Mouse (Mus musculus): ENCODE measurements around the gene Myo5a. TPM values are rescaled to one million over a fixed set of nuclear protein-coding genes. Genes with fewer than 3 reads are reported as not detected.
"Not testable (repeated sequence)": the region's sequence is repeated elsewhere in the genome, so short reads cannot be mapped to it uniquely, and the experiment has no call there.

Myo5a gene
- total RNA-seq, 2 experiments from 2014 or later, result 189 to 191 TPM

DNA sequence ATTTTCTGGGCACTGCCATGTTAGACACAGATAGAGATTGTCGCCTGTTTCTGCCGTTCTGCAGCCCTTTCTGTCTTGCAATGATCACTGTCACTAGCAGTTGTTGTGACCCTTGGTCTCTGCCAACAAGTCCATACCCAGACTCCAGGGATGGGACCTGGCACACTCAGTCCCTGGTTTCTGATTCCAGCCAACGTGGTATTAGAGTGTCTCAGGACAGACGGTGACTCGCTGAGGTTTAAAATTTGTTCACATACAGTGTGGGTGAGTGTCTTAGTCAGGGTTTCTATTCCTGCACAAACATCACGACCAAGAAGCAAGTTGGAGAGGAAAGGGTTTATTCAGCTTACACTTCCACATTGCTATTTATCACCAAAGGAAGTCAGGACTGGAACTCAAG lies 182.3 kb downstream of the Myo5a start:
- DNase-seq, result not testable (repeated sequence)

DNA sequence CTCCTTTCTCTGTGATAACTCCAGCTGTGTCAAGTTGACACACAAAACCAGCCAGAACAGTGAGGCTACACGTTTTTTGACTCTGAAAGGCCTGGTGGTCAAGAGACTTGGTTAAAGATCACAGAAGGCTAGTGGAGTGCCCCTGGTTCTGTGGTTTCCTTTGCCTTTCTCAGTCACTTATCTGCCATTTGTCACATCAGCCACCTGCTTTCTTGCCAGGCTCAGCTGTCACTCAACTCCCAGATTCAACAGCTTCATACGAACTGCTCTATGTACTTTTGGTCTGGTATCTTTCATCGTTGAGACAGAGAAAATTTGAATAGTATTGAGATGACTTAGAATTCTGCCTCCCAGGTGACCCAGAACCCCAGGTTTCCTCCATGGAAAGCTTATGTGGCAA lies 183.0 kb downstream of the Myo5a start:
- no peak for DNase-seq

- DNase-seq, result peak in 1 of 2 experiments; percentile 29
Measured at GRCm38 (mm10) chr9:75254196-75254955, 183.6 kb downstream of the Myo5a start.

DNA sequence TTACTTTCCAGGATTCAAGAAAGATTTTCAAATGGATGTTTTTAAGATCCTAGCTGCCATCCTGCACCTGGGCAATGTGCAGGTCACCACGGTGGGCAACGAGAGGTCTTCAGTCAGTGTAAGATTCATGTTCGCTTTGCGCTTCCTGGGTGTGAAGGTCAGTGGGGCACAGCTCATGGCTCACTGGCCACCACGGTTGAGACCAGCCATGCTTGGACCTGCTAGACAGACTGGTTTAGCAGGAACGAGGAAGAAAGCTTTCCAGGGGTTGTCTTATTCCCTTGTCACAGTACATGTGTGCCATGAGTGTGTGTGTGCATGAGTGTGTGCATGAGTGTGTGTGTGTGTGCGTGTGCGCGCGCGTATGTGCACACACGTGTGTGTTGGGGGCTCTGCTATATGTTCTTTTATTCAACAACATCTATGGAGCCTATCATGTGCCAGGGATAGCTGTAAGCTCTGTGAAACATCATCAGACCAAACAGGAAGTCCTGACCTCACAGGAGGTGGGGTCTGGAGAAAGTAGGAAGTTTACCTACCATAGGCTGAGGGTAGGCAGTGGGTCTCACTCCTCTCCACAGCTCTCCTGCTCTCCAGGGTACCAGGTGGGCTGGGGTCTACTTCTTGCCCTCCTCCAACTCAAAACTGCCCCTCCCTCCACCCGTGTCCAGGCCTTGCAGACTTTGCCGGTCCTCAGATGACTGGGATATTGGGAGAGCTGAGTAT lies 185.2 kb downstream of the Myo5a start:
- no peak for DNase-seq

DNA sequence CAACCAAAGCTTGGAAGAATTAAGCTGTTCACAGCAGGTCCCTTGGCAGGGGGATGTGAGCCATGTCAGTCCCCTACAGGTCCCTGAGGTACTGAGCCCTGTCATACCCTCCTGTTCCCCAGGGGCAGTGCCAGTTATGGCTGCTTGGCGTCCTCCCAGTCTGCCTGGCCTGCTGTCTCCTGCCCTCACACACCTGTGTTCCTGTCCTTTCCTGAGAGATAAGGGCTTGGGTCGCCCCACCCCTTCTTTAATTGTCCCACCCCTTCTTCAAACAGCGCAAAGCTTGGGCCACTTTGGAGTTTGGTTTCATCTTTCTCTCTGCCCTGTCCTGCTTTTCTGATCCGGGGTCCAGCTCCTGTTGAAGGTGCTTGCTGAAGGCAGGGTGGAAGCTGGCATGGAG lies 188.0 kb downstream of the Myo5a start:
- no peak for DNase-seq

- no peak for DNase-seq
Measured at GRCm38 (mm10) chr9:75259656-75260055, 188.8 kb downstream of the Myo5a start.

DNA sequence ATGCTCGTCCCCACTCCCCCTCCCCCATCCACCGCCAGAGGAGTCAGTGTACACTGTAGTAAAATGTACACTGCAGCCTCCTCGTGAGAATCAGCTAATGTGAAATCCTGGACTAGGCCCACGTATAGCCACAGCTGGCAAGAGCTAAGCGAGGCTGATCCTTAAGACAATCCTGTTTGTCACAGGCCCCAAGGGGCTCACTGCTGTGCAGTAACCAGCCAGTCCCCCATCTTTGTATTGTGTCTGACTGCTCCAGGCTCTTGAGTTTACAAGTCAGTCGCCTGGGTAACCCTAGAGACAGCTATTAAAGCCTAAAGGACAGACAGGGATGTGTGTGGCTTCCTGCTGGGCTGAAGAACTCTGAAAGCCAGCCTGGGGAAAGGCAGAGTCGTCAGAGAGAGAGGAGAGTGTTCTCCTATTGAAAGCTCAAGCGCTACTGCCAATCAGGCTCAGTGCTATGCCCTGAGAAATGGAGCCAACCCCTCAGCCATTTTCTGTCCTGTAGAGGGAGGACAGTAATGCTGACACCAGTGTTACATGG lies 190.6 kb downstream of the Myo5a start:
- DNase-seq, result no peak

- DNase-seq, result no peak
Measured at GRCm38 (mm10) chr9:75262235-75262826, 191.5 kb downstream of the Myo5a start.

- DNase-seq, result no peak
Measured at GRCm38 (mm10) chr9:75264008-75264718, 193.3 kb downstream of the Myo5a start.

GRCm38 (mm10) chr9:75267147-75267546 lies 196.3 kb downstream of the Myo5a start:
- DNase-seq, result no peak

DNA sequence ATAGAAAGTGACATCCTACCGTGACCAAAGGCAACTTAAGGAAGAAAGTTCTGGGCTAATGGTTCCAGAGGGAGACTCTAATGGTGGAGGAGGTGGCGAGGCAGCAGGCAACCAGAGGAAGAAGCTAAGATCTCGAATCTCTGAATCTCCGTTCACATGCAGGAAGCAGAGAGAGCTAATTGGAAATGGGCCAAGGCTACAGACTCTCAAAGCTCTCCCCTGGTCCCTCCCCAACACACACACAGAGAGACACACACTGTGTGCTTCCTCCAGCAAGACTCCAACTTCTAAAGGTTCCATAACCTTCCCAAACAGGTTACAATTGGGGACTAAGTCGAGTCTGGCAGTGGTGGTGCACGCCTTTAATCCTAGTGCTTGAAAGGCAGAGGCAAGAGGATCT lies 199.6 kb downstream of the Myo5a start:
- no peak for DNase-seq

- DNase-seq, result no peak
Measured at GRCm38 (mm10) chr9:75271539-75271938, 200.7 kb downstream of the Myo5a start.

Other genes starting within 250 kb of the Myo5a start
- 1 to 10 TPM in 1 of 2 experiments, under 1 TPM in 1; 0.35 to 1.1 TPM for gene Onecut1, start 209.1 kb upstream of the Myo5a start, total RNA-seq (2021)
- 10 to 100 TPM; 42.2 to 47.4 TPM for gene Fam214a, start 118.1 kb upstream of the Myo5a start, total RNA-seq (2021)
- gene Arpp19, start 33.4 kb upstream of the Myo5a start, total RNA-seq (2021), result 100 to 1,000 TPM; 173 to 178 TPM
- under 1 TPM; 0.50 to 0.53 TPM for gene Myo5c, start 161.0 kb downstream of the Myo5a start, total RNA-seq (2021)
- 100 to 1,000 TPM; 115 to 128 TPM for gene Gnb5, start 235.3 kb downstream of the Myo5a start, total RNA-seq (2021)